Mouse (Mus musculus) spleen, adult 2 months (tissue): ENCODE data around the gene Gli2.

ENCODE experiments used
- CTCF ChIP-seq: fragments of 200-500 bp; IDR thresholded peaks from 2 replicates; pipeline ENCODE4 v1.5.1; 2011; ENCODE audit warnings: mild to moderate bottlenecking, inconsistent platforms; ENCODE audit not compliant: insufficient read depth, insufficient read length, insufficient replicate concordance; ENCODE audit errors: extremely low read depth
- POLR2A ChIP-seq: fragments of 200-500 bp; IDR thresholded peaks from 2 replicates; pipeline ENCODE4 v1.6.1; 2011; ENCODE audit warnings: low read depth, low read length, inconsistent platforms

DNA sequence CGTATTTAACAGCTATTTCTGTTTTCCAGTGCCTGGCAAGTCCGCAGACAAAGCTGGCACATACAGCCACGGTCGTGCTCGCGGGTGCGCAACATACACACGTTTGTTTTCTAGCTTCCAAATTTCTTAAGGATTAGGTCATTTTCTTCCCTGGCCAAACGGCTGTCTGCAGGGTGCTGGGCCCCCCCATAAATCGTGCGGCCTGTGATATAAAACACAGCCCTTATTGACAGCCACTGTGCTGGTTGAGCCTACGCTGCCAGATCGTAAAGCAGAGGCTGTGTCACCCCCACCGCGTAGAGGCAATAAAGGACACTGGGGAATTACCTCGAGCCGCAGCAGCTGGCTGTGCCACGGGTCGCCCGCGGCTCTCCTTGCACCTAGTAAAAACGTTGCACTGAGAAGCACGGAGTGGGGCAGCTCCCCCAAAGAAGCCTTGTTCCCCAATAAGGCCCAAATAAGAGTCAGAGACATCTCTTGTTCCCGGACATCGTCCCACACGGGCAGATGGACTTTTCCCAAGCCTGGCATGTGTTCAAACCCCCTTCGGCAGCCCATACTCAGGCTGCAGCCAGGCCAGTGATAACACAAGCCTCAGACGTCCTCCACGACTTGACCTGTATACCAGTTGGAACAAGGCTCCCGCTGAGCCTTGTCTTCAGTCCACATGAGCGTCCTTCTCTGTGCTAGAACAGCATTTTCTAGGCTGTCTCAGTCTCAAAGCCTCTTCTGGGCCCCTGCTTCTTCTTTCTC is 227.8 kb downstream of the Gli2 start:
- TF ChIP-seq CTCF (no peak), POLR2A (no peak)
